Mouse (Mus musculus) cortical plate, adult 2 months (tissue): ENCODE measurements around the gene Rnf214.

Source experiments
- CTCF ChIP-seq: fragments of 200-500 bp; IDR thresholded peaks from 2 replicates; pipeline ENCODE4 v1.5.1; 2011; ENCODE audit warnings: mild to moderate bottlenecking, control low read depth, low read length; ENCODE audit not compliant: insufficient read depth; ENCODE audit errors: extremely low read depth
- POLR2A ChIP-seq: fragments of 200-500 bp; IDR thresholded peaks from 2 replicates; pipeline ENCODE4 v1.6.1; 2011; ENCODE audit warnings: mild to moderate bottlenecking, low read length, control low read depth; ENCODE audit not compliant: insufficient read depth; ENCODE audit errors: extremely low read depth

GRCm38 (mm10) chr9:45818406-45819011 lies 88.2 kb downstream of the Rnf214 start:
- TF ChIP-seq CTCF (no peak), POLR2A (no peak)
